Comparison of ENCODE assay signal across 17 mouse cellular contexts in genomic region chr13:29285058-29285457, GRCm38 (mm10).
"Had no signal": no experiment of that assay in that cellular context is flagged by ENCODE, and none has a peak within 500 bp of the region (broad histone marks: within the 10 kb centered on the region; RNA-seq: fewer than 3 reads in every experiment).

No protein-coding gene starts in this region.

- H3K9me3 ChIP-seq: midbrain, embryonic 10.5 days; midbrain, embryonic 12.5 days had no signal

- DNase-seq: lung, adult 18-20 months; lung, embryonic 14.5 days; lung, postnatal 10 days; lung, postnatal 4 days; midbrain, embryonic 14.5 days; retina, postnatal 1 day; right cerebral cortex, adult 18-20 months; right cerebral cortex, postnatal 25 days; right cerebral cortex, postnatal 4 days; spleen, adult 18-20 months; thymus, adult 18-20 months; thymus, postnatal 14 days; thymus, postnatal 36 days had no signal

- ATAC-seq: midbrain, embryonic 16.5 days had no signal

- H3K4me2 ChIP-seq: lung, embryonic 14.5 days; midbrain, embryonic 12.5 days had no signal

- H3K27ac ChIP-seq: midbrain, embryonic 10.5 days; midbrain, embryonic 12.5 days had no signal

- H3K27me3 ChIP-seq: midbrain, embryonic 12.5 days had no signal

- H3K9ac ChIP-seq: lung, embryonic 14.5 days; midbrain, embryonic 12.5 days had no signal

- H3K4me3 ChIP-seq: midbrain, embryonic 10.5 days; midbrain, embryonic 12.5 days; myocyte had no signal

- H3K4me1 ChIP-seq: midbrain, embryonic 10.5 days; midbrain, embryonic 12.5 days had no signal

- H3K36me3 ChIP-seq: midbrain, embryonic 10.5 days; midbrain, embryonic 12.5 days had no signal
